Mouse (Mus musculus): ENCODE results near the gene Ncoa5. TPM values are rescaled to one million over a fixed set of nuclear protein-coding genes. Genes with fewer than 3 reads are reported as not detected.

The Ncoa5 gene
- total RNA-seq (2021), result 10 to 100 TPM; 19.7 to 22.8 TPM
- long read RNA-seq, experiment 1, transcript Ncoa5-201 (8 exons, 3,179 nt), result major isoform, 11 of 18 reads
- long read RNA-seq, experiment 1, partial matches to known transcripts, result 3 of 18 reads
- long read RNA-seq, experiment 1, other reads (novel, unspliced or antisense), result 3 of 18 reads
- long read RNA-seq, experiment 2, transcript Ncoa5-201 (8 exons, 3,179 nt), result major isoform, 6 of 13 reads
- long read RNA-seq, experiment 2, partial matches to known transcripts, result 1 of 13 reads
- long read RNA-seq, experiment 2, other reads (novel, unspliced or antisense), result 4 of 13 reads

DNA sequence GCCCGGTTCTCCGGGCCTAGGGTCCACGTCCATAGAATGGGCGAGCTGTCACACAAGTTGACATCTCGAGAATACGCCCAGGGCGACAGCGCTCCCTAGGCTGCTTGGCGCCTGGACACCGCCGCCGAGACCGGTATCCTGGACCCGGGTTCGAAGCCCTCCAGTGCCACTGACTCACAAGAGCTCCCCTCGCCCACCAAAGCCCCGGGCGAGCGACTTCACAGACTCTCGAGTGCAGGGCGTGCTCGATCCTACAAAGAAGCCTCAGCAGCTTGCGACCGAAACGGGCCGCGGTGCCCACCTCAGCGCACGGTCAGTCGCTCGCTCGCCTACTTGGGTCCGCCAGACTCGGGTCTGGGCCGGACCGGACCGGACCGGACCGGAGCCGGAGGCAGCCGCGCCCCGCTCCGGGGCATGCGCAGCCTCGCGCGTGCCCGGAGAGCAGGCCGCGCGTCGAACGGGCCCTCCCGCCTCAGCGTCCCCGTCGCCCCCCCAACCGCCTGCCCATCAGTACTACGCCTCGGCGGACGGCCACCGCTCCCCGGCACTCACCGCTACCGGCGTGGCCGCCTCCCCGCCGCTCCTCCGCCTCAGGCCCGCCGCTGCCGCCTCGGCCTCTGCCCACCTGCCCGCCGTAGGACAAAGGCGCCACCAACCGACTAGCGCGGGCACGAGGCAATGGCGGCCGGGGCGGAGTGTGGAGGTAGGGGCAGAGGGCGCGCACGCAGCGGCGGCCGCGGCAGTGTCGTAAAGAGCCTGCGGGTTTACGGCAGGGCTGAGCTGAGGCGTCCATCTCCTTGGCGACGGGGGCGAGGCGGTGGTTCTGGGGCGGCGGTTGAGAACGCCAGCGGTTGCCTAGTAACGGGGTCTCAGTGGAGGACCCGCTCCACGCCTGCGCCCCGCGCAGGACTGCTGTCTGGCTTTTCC lies at the start of gene Ncoa5:
Ncoa5 (minus strand) TSS at position 737 of the 927 bp plus-strand sequence.
- intact Hi-C loops (cut with DNase I), result loop anchor here (2.0 to 10.0 kb wide), 3 partner anchors 74 to 210 kb away; partner anchors contain the start of genes Slc12a5, Spata25 and Zswim1
- DNase-seq, result peak; percentile 98 to 99

DNA sequence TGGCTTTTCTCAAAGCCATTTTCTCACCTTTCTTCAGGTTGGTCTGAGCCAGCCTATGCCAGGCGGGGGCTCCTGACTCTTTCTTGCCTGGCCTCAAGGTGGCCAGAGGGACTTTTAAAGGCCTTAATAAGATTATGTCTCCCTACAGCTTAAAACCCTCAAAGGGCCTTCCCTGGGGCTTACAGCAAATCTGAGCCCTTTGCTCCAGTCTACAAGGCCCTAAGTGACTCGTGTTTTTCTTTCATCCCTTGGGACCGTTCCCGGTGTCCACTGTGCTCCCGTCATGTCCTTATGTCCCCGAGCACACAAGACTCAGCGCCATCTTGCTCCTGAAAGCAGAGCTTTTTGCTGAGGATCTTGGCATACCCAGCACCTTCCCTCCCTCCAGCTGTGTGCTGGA lies 46.6 kb upstream of the Ncoa5 start:
- DNase-seq, result no peak

DNA sequence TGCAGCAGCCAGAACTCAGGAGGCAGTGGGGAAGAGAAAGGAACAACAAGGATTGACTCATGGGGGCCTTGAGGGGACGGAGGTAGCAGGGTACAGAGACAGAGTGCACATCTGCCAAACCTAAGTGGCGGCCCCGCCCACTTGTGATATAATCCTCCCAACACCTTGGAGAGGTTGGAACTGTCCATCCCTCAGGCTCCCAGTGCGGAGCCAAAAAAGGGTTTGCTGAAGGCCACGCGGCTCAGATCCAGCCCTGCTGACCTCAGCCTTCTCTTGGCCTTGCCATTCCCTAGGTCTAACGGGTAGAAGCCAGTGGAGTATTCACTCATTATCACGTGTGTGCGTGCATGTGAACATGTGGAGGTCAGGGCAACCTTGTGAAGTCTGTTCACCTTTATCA lies 46.0 kb upstream of the Ncoa5 start:
- no peak for DNase-seq

More for the DNA sequence above, 46.6 kb upstream of the Ncoa5 start:
- intact Hi-C loops (cut with DNase I), result no loop called here

DNA sequence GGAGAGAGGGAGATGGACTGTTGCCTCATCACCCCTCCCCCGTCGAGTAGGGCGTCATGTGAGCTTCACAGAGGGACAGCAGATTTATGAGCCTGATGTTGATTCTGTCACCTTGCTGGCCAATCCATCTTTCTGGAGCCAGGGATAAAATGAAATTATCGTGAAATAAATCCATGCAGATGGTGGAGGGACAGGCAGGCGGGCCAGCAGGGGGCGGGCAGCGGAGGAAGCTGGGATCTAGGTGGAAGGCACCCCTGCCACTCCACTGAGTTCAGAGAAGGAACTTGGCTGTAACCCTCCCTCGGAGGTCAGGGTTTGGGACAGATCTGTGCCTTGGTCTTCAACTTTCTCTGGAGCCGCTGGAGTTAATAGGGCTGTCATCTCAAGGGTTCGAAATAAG lies 43.9 kb upstream of the Ncoa5 start:
- DNase-seq, result no peak
- intact Hi-C loops (cut with DNase I), result loop anchor here (5.0 kb wide), 1 partner anchor 154 kb away; the partner anchor contains the start of gene Cdh22

More for the DNA sequence above, 46.0 kb upstream of the Ncoa5 start:
- intact Hi-C loops (cut with DNase I), result no loop called here

DNA sequence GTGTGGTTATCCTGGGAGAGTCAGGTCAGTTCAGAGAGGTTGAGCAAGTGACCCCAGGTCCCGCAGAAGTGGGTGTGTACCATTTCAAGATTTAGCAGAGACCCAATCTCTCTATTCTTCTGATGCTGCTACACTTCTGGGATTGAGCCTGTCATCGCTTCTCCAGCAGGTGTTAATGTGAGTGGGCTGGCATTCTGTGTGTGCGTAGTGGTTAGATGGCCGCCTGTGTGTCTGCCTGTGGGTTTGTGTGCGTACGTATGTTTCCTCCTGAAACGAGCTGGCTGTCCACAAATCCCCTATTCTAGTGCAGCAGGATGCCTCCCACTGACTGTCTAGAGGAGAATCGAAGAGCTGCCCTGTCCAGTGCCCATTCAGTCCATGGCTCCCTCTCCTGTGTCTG lies 43.4 kb upstream of the Ncoa5 start:
- intact Hi-C loops (cut with DNase I), result loop anchor here (5.0 kb wide), 1 partner anchor 154 kb away; the partner anchor contains the start of gene Cdh22
- DNase-seq, result no peak

DNA sequence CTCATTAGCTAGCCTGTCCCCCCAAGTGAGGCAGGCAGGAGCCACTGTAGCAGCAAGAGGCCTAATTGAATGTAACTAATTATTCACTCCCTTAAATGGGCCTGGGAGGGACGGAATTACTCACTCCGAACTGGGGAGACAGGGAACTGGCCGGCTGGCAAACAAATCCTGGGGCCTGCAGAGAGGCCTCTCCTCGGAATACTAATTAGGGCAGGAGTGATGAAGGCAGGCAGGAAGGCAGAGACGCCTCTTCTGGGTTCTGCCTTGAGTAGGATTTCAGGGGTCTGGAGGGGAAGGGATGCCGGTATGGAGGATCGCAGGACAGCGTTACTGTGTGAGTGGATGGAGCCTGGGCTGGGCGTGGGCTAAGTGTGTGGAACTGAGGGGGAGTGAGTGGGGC lies 42.4 kb upstream of the Ncoa5 start:
- intact Hi-C loops (cut with DNase I), result loop anchor here (5.0 kb wide), 1 partner anchor 155 kb away; the partner anchor contains the start of gene Cdh22
- no peak for DNase-seq

DNA sequence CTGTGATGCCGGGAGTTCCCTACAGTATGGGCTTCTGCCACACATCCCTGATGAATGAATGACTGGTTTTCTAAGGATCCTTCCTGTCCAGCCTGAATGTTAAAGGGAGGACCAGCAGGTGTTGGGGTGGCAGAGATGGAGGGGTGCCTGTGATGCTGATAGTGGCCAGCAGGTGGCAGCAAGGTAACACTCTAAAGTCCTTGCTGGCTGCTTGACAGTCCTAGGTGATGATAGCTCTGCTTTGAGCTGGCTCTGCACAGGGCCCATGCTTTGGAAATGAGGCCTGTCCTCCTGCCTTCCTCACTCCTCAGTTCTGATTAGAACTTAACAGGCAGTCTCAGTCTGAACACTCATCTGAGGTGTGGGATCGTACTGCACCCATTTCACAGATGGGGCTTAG lies 40.3 kb upstream of the Ncoa5 start:
- peak; percentile 79 to 84 for DNase-seq
- intact Hi-C loops (cut with DNase I), result loop anchor here (2.0 to 5.0 kb wide), 5 partner anchors 38 to 412 kb away; partner anchors contain the start of gene Cdh22

DNA sequence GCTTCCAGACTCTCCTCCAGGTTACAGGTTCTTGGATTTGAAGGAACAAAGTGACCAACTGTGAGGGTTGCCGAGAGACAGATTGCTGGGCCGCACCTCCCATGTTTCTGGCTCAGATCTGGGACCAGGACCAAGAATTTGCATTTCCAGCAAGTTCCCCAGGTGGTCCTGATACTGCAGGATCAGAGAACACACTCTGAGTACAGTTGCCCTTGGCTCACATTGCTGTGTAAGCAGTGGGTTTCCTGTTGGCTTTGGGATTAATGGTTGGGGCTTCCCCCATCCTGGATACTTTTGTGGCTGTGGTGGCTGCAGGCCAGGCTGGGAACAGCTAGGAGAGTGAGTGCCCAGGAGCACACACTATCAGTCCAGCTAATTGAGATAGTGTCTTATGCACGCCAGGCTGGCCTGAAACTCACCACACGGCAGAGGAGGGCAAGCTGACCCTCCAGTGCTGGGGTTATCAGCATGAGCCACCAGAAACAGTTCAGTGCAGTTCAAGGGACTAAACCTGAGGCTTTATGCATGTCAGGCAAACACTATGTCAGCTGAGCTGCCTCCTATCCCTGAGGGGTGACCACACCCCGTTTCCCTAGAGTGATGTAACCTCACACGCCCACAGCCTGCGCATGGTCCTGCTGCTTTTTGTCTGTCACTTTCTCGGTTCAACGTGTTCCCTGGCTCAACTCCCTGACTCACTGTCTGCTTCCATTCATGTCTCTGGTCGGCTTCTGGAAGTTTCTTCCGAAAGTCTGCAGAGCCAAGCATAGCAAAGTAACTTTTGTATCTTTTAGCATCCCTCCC lies 39.6 kb upstream of the Ncoa5 start:
- intact Hi-C loops (cut with DNase I), result loop anchor here (2.0 to 5.0 kb wide), 4 partner anchors 39 to 413 kb away; no protein-coding TSS in a partner anchor
- peak; percentile 54 to 60 for DNase-seq

DNA sequence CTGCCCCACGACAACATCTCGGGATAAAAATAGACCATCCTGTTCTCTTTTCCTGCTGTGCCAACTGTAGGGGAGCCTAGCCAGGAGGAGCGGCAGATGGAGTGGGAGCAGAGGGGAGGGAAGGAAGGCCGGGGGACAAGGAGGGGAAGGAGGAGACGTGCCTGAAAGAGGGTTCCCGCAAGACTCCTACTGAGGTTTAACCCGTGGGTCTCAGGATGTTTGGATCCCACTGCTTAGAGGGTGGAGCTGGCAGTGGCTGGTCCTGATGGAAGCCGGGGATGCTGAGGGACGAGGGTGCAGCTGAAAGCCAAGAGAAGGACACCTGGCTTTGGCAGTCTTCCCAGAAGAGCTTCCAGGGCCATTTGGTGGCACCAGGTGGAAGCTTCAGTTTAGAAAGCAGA lies 38.7 kb upstream of the Ncoa5 start:
- peak in 1 of 2 experiments; percentile 14 for DNase-seq
- intact Hi-C loops (cut with DNase I), result loop anchor here (5.0 kb wide), 1 partner anchor 414 kb away; no protein-coding TSS in a partner anchor

DNA sequence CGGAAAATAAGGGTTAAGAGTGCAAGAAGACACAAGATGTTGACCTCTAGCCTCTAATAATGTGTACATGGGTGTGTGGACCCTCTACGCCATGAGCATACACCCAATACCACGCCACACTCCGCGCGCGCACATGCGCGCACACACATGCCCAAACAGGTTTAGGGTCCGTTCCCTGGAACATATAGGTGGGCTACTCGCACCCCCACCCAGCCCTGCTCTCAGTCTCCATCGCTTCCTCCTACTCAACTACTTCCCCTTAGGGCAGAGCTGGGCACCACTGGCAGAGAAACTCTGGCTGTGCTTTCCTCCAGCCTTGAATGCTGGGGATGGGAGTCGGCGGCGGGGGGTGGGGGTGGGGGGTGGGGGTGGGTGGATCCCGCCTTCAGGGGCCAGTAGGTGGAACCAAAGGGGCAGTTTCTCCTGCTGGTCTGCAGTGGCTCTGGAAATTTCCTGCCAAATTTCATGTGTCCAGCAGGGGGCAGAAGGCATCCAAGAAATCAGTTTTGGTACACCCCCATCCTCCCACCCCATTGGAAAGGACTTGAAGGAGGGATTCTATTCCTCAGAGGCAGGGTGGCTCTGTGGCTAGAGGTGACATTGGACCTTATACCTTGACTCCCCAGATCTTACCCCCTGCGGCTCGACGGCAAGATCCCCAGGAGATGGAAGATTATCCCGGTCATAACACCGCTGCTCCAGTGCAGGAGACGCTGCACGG lies 35.6 kb upstream of the Ncoa5 start:
- peak; percentile 64 to 76 for DNase-seq
- intact Hi-C loops (cut with DNase I), result loop anchor here (2.0 to 5.0 kb wide), 2 partner anchors 267 to 417 kb away; no protein-coding TSS in a partner anchor

DNA sequence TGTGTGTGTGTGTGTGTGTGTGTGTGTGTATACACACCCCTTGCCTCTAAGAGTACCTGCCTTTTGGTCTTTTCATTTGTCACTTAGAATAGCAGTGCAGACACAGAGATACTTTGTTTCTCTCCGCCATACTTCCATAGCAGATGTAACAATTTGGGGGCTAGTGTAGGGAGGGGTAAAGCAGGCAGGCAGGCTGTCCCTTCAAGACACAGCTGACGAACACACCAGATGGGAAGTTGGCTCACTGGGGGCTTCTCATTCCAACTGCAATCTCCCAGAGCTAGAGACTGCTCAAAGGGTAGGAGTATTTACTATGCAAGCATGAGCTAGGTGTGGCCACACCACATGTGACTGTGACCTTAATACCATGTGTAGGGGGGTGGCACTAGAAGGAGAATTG lies 34.1 kb upstream of the Ncoa5 start:
- intact Hi-C loops (cut with DNase I), result no loop called here
- no peak for DNase-seq

DNA sequence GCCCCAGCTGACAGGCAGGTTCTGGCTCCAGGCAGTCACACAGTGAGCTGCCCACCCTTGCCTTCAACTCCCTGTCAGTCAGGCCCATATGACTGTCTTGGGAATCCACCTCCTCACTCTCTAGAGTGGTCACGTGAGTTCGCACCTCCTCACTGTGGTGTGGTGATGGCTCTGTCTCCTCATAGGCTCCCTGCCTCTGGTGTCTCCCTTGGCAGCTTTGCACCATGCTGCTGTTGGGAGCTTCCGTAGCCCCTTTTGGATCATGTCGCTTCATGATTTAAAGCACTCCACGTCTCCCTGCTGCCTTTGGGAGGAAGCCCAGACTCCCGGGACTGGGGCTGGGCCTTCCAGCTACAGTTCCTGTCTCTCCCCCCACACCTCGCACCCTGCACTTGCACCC lies 29.8 kb upstream of the Ncoa5 start:
- intact Hi-C loops (cut with DNase I), result no loop called here

DNA sequence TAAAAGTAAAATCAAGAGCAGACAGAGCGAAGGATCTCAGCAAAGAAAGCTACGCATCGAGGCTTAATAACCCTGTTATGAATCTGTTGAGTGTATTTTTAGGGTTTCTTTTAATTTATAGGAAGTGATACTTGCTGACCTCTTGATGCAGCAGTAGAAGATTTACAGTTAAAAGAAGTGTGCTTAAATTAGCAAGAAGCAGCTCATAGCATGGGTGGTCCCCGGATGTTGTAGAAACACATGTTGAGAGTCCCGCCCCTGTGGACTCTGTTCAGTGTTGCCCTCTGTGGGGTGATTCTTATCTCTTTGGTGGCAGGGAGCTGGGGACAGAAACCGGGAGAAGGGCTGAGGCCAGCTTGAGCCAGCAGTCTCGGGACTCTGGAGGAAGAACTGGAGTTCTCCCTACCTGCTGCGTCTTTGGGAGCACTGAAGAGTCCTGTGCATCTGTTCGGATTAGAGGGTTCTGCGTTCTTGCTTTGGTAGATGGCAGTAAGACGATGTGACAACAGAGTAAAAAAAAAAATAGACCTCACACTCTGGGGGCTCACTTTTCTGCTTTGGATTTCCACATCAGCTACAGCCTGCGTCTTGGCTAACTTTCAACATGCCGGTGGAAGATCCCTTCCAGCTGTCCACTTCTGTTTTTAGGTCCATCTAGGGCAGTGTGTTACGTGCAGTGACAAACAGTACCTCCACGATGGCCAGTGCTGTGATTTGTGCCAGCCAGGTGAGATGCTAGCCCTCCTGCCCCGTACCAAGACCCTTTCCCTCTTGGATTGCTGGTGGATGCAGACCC lies 27.2 kb upstream of the Ncoa5 start:
- DNase-seq, result peak; percentile 21 to 32
- intact Hi-C loops (cut with DNase I), result no loop called here

More for the DNA sequence above, 29.8 kb upstream of the Ncoa5 start:
- no peak for DNase-seq

DNA sequence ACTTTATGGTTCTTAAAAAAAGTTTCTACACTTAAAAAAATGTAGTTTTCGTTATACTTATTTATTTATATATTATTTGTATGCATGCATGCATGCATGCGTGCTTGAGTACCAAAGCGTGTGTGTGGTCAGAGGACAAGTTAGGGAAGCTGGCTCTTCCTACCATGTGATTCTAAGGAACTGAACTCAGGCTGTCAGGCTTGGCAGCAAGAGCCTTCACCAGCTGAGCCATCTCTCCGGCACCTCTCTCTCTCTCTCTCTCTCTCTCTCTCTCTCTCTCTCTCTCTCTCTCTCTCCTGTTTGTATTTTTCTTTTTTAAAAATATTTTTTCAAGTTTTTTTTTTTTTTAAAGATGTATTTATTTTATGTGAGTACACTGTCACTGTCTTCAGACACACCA lies 25.3 kb upstream of the Ncoa5 start:
- no peak for DNase-seq
- intact Hi-C loops (cut with DNase I), result no loop called here

DNA sequence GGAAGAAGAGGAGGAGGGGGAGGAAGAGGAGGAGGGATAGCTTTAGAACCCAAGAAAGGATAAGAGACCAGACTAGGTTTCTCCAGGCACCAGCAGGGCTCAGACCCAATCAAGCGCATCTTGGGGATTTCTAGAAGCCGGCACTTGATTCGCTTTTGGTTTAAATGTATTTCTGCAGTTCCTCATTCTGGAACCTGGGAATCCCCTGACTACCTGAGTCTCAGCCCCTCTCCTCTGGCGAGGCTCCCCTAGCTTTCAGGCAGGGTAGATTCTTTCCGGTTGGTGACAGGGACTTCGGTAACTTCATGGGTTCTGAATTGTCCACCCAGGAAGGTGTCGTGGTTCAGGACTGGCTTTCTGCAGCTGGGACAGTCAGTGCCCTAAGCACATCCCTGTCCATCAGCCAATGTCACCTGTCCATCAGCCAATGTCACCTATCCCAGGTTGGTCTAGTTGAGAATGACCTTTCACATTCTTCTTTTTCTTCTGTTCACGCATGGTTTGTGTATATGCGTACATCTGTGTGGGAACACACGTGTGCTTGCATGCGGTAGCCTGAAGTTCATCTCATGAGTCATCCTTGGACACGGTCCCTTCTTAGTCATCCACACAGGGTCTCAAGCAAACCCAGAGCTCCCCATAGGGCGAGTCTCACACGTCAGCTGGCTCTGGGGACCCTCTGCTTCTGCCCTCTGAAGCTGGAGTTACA lies 21.9 kb upstream of the Ncoa5 start:
- intact Hi-C loops (cut with DNase I), result no loop called here
- no peak for DNase-seq

DNA sequence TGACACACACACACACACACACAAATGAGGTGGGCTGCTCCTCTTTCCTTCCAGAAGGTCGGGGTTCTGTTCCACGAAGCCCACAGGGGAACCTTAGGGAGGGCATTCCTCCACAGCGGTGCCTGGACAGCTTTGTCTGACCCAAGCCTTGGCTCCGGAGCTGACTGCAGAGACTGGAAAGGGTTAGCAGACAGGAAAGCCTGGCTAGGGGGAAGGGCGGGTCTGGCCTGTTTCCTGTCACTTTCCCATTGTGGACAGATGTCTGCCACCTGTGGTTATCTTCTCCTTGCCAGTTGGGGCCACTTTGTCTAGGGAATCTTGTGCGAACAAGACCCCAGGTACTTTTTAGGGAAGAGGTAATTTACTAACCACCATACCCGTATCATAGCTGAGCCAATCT lies 21.2 kb upstream of the Ncoa5 start:
- peak; percentile 42 to 52 for DNase-seq
- intact Hi-C loops (cut with DNase I), result no loop called here

DNA sequence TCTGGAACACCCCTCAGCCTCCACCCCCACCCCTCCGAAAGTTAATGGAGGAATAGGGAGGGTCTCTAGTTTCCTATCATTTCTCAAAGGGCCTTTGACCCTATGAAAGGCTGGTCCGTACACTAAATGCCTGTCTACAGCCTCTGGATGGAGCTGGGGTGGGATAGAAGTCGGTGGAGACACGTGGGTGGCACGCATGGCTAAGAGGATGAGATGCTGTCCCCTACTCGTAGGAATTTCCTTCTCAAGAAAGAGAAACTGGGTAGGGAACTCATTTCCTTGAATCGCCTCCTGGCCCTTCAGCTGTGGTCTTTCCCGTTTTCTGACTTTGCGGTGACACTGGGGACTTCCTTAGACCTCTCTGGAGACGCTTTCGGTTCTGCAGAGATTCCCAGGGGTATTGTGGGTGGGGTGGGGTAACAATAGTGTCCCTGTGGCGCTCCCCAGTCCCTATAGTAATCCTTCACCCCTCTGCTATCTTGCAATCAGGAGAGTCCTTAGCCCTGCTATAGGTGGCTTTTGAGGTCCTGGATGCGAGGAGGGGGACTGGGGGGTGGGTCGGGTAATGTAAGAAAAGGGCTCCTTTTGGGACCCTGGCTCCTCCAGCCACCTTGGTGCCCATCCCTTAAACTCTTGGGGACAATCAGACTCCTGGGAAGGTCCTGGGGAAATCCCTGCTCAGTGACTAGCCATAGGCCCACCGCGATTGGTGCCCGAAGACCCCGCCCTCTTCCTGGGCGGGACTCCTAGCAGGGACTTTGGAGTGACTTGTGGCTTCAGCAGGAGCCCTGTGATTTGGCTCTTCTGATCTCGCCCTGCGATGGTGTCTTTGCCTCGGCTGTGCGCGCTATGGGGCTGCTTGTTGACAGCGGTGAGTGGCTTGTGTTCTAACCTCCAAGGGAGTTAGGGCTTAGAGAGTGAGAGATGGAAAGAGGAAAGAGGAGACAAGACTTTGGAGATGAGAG lies 20.5 kb upstream of the Ncoa5 start, which contains the start of gene Cd40:
Cd40 (plus strand) TSS at position 740 of the 965 bp plus-strand sequence.
- intact Hi-C loops (cut with DNase I), result no loop called here
- peak; percentile 80 to 81 for DNase-seq

All from heart, postnatal 14 days (tissue).